Mouse (Mus musculus): ENCODE data around the gene Pde5a. TPM values are rescaled to one million over a fixed set of nuclear protein-coding genes. Genes with fewer than 3 reads are reported as not detected.

Gene Pde5a
- polyA plus RNA-seq, 1 experiment from 2014 or later: 16.6 TPM

- ATAC-seq (peak; percentile 41), DNase-seq (ENCODE audit: low spot score) (peak; percentile 26)
- TF ChIP-seq EP300 (IDR thresholded peaks at IDR 0.05) (no peak), CTCF (IDR thresholded peaks at IDR 0.05) (no peak)
- H3K4me1 ChIP-seq (ENCODE audit: insufficient read depth, low read depth, low read length): no peaks in the 10 kb centered on the region
- no peaks in the 10 kb centered on the region; the same call in 1 of the 2 replicates for H3K36me3 ChIP-seq (ENCODE audit: insufficient read depth, low read length)
- WGBS: 79% methylated on average over 15 of the region's 15 CpGs
- H3K27ac ChIP-seq (ENCODE audit: low read length): no peak overlapping the region
- no peak overlapping the region for H3K4me2 ChIP-seq (replicated peaks; ENCODE audit: low read depth, low read length)
- no peak overlapping the region for H3K4me3 ChIP-seq (ENCODE audit: low read depth, low read length)
- no peak overlapping the region for H3K9ac ChIP-seq (replicated peaks; ENCODE audit: low read depth)
- no peaks in the 10 kb centered on the region for H3K27me3 ChIP-seq (replicated peaks; ENCODE audit: insufficient read depth, low read length)
- no peaks in the 10 kb centered on the region for H3K9me3 ChIP-seq (ENCODE audit: low read length)
Observed at GRCm38 (mm10) chr3:122801436-122802221, 72.9 kb downstream of the Pde5a start.

- Histone ChIP-seq H3K9ac (replicated peaks; ENCODE audit: low read depth) (no peak overlapping the region), H3K27ac (ENCODE audit: low read length) (no peak overlapping the region), H3K4me3 (ENCODE audit: low read depth, low read length) (no peak overlapping the region), H3K4me2 (replicated peaks; ENCODE audit: low read depth, low read length) (no peak overlapping the region), H3K4me1 (ENCODE audit: insufficient read depth, low read depth, low read length) (no peaks in the 10 kb centered on the region), H3K36me3 (ENCODE audit: insufficient read depth, low read length) (no peaks in the 10 kb centered on the region), H3K27me3 (replicated peaks; ENCODE audit: insufficient read depth, low read length) (no peaks in the 10 kb centered on the region), H3K9me3 (ENCODE audit: low read length) (no peaks in the 10 kb centered on the region)
- whole genome bisulfite sequencing: 86% methylated on average over 8 of the region's 8 CpGs
- ATAC-seq (no peak), DNase-seq (ENCODE audit: low spot score) (no peak)
- TF ChIP-seq EP300 (IDR thresholded peaks at IDR 0.05): no peak
- TF ChIP-seq CTCF (IDR thresholded peaks at IDR 0.05): no peak
Observed at GRCm38 (mm10) chr3:122807313-122807712, 78.6 kb downstream of the Pde5a start.

GRCm38 (mm10) chr3:122810090-122810863 is 81.5 kb downstream of the Pde5a start:
- no peak for DNase-seq (ENCODE audit: low spot score)
- Histone ChIP-seq H3K27ac (ENCODE audit: low read length) (no peak overlapping the region), H3K36me3 (ENCODE audit: insufficient read depth, low read length) (no peaks in the 10 kb centered on the region), H3K9me3 (ENCODE audit: low read length) (no peaks in the 10 kb centered on the region), H3K4me3 (ENCODE audit: low read depth, low read length) (no peak overlapping the region), H3K4me1 (ENCODE audit: insufficient read depth, low read depth, low read length) (no peaks in the 10 kb centered on the region), H3K9ac (replicated peaks; ENCODE audit: low read depth) (no peak overlapping the region), H3K4me2 (replicated peaks; ENCODE audit: low read depth, low read length) (no peak overlapping the region), H3K27me3 (replicated peaks; ENCODE audit: insufficient read depth, low read length) (no peaks in the 10 kb centered on the region)
- 78% methylated on average over 2 of the region's 2 CpGs for WGBS
- TF ChIP-seq EP300 (IDR thresholded peaks at IDR 0.05): no peak
- no peak for TF ChIP-seq CTCF (IDR thresholded peaks at IDR 0.05)
- no peak for ATAC-seq

- H3K27me3 ChIP-seq (replicated peaks; ENCODE audit: insufficient read depth, low read length): no peaks in the 10 kb centered on the region
- WGBS: 81% methylated on average over 5 of the region's 5 CpGs
Observed at GRCm38 (mm10) chr3:122810986-122811385, 82.2 kb downstream of the Pde5a start.

GRCm38 (mm10) chr3:122814531-122814930 is 85.8 kb downstream of the Pde5a start:
- ATAC-seq (peak; percentile 82), DNase-seq (ENCODE audit: low spot score) (peak; percentile 83)
- Histone ChIP-seq H3K4me3 (ENCODE audit: low read depth, low read length) (no peak overlapping the region), H3K36me3 (ENCODE audit: insufficient read depth, low read length) (no peaks in the 10 kb centered on the region), H3K4me1 (ENCODE audit: insufficient read depth, low read depth, low read length) (no peaks in the 10 kb centered on the region), H3K27me3 (replicated peaks; ENCODE audit: insufficient read depth, low read length) (no peaks in the 10 kb centered on the region), H3K27ac (ENCODE audit: low read length) (peak overlapping the region; percentile 66), H3K4me2 (replicated peaks; ENCODE audit: low read depth, low read length) (no peak overlapping the region), H3K9ac (replicated peaks; ENCODE audit: low read depth) (no peak overlapping the region), H3K9me3 (ENCODE audit: low read length) (no peaks in the 10 kb centered on the region)
- whole genome bisulfite sequencing: 46% methylated on average over 4 of the region's 4 CpGs
- TF ChIP-seq EP300 (IDR thresholded peaks at IDR 0.05) (no peak), CTCF (IDR thresholded peaks at IDR 0.05) (no peak)

More at GRCm38 (mm10) chr3:122810986-122811385, 82.2 kb downstream of the Pde5a start:
- no peaks in the 10 kb centered on the region for H3K4me1 ChIP-seq (ENCODE audit: insufficient read depth, low read depth, low read length)
- no peak overlapping the region for H3K4me3 ChIP-seq (ENCODE audit: low read depth, low read length)
- no peak overlapping the region for H3K9ac ChIP-seq (replicated peaks; ENCODE audit: low read depth)
- no peak overlapping the region for H3K4me2 ChIP-seq (replicated peaks; ENCODE audit: low read depth, low read length)
- H3K36me3 ChIP-seq (ENCODE audit: insufficient read depth, low read length): no peaks in the 10 kb centered on the region
- DNase-seq (ENCODE audit: low spot score) (no peak), ATAC-seq (no peak)
- no peak overlapping the region for H3K27ac ChIP-seq (ENCODE audit: low read length)
- TF ChIP-seq EP300 (IDR thresholded peaks at IDR 0.05) (no peak), CTCF (IDR thresholded peaks at IDR 0.05) (no peak)
- H3K9me3 ChIP-seq (ENCODE audit: low read length): no peaks in the 10 kb centered on the region

GRCm38 (mm10) chr3:122818282-122818681 is 89.5 kb downstream of the Pde5a start:
- DNase-seq (ENCODE audit: low spot score) (no peak), ATAC-seq (no peak)
- H3K4me1 ChIP-seq (ENCODE audit: insufficient read depth, low read depth, low read length): no peaks in the 10 kb centered on the region
- H3K4me2 ChIP-seq (replicated peaks; ENCODE audit: low read depth, low read length): no peak overlapping the region
- no peaks in the 10 kb centered on the region for H3K27me3 ChIP-seq (replicated peaks; ENCODE audit: insufficient read depth, low read length)
- no peaks in the 10 kb centered on the region for H3K9me3 ChIP-seq (ENCODE audit: low read length)
- no peak overlapping the region for H3K9ac ChIP-seq (replicated peaks; ENCODE audit: low read depth)
- no peak overlapping the region for H3K27ac ChIP-seq (ENCODE audit: low read length)
- TF ChIP-seq EP300 (IDR thresholded peaks at IDR 0.05): no peak
- TF ChIP-seq CTCF (IDR thresholded peaks at IDR 0.05): no peak
- 76% methylated on average over 5 of the region's 5 CpGs for WGBS
- H3K4me3 ChIP-seq (ENCODE audit: low read depth, low read length): no peak overlapping the region
- no peaks in the 10 kb centered on the region for H3K36me3 ChIP-seq (ENCODE audit: insufficient read depth, low read length)
